Mouse (Mus musculus): ENCODE data around the gene Tubgcp5.

Gene Tubgcp5

DNA sequence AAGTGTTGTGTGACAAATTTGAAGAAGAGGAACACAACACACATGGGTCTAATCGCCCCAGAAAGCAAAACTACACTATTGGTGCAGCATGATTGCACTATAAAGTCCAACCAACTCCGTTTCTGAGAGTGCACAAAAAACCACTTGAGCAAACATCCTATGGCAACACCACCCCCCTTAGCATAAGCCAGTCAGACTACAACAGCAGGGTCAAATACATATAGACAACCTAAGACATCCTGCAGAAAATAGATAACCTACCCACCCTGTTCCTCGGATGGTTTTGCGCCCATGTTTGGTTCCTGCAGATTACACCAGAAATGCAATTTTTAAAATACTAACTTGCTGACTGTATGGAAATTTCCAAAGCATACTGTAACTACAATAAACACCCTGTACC, 42.9 kb downstream of the Tubgcp5 start:
- peaks cover under 1% of the 10 kb centered on the region; the same call in 1 of the 2 replicates for H3K36me3 ChIP-seq (ENCODE audit: control insufficient read depth, insufficient read depth, low read length, poor library complexity, severe bottlenecking)
- DNase-seq (ENCODE audit: low read depth, low spot score): no peak
- H3K27me3 ChIP-seq (ENCODE audit: control insufficient read depth, insufficient read depth, low read length, poor library complexity, severe bottlenecking): no peaks in the 10 kb centered on the region

DNA sequence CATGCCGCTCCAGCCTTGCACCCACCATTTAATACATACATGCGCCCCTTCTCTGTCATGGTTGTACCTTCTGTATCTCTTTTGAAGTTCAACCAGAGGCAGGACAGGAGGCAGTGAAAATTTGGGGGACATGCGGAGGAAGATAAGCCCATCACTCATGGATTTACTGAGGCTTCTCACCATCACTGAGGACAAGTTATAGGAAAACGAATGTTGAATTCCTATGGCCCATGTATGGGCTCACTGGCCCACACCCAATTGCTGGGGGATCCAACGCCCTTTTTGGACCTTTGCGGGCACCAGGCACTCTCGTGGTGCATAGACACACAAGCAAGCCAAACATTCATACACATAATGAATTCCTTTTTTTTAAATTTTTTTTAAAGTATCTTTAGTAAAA, 47.5 kb downstream of the Tubgcp5 start, which contains the start of gene Cyfip1:
Gene Cyfip1 (plus strand): TSS at position 301 of the 400 bp plus-strand sequence.
- Histone ChIP-seq H3K36me3 (ENCODE audit: control insufficient read depth, insufficient read depth, low read length, poor library complexity, severe bottlenecking) (no peaks in the 10 kb centered on the region), H3K27me3 (ENCODE audit: control insufficient read depth, insufficient read depth, low read length, poor library complexity, severe bottlenecking) (no peaks in the 10 kb centered on the region)
- no peak for DNase-seq (ENCODE audit: low read depth, low spot score)

DNA sequence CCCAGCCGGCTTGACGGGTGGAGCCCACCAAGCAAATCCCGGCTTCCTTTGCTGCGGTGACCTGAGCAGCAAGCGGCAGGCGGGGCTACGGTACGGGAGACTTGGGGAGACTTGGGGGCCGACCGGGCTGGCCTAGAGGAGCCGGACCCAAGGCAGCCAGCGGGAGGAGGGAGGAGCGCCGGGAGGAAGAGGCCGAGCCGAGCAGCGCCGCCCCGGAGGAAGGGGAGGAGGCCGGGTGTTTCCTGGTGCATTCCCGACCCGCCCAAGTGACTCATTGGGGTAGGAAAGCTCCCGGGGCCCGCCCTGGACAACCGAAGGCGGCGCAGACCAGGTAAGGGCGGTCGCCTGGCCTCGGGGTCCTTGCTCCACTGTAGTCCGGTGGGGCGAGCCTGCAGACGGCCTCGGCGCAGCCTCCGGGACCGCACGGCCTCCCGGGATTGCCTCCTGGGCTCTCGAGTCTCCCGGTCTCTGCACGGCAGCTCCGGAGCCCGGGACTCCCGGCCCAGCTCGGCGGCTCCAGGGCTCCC, 48.1 kb downstream of the Tubgcp5 start:
- Histone ChIP-seq H3K36me3 (ENCODE audit: control insufficient read depth, insufficient read depth, low read length, poor library complexity, severe bottlenecking) (no peaks in the 10 kb centered on the region), H3K27me3 (ENCODE audit: control insufficient read depth, insufficient read depth, low read length, poor library complexity, severe bottlenecking) (no peaks in the 10 kb centered on the region)
- DNase-seq (ENCODE audit: low read depth, low spot score): peak; percentile 47

DNA sequence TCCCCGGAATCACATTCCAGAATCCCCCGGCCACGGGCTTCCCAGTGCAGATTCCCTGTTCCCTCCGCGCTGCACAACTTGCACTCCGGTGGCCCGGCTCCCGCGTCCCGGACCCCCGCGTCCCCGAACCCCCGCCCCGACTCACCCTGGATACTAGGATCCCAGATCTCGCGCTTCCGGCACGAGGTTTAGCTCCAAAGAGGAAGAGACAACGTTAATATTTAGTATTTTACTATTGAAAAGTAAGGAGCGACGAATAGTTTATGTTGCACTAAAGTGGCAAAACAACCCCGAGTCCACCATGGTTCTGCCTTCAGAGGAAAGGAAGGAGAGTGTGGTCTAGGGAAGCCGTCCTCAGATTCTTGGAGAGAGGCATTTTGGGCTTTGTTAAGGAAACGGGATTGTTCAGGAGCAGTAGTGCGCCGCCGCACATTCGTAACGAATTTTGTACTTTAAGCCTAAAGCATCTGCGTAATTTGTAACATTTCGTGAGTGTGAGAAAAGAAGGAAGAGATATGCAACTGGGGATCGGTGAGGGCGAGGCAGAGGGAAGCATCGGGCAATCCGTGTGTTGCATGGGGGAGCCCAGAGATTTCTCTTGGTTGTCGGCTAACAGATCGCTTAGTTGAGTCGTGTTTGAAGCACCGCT, 48.7 kb downstream of the Tubgcp5 start:
- H3K27me3 ChIP-seq (ENCODE audit: control insufficient read depth, insufficient read depth, low read length, poor library complexity, severe bottlenecking): no peaks in the 10 kb centered on the region
- no peak for DNase-seq (ENCODE audit: low read depth, low spot score)
- H3K36me3 ChIP-seq (ENCODE audit: control insufficient read depth, insufficient read depth, low read length, poor library complexity, severe bottlenecking): no peaks in the 10 kb centered on the region

DNA sequence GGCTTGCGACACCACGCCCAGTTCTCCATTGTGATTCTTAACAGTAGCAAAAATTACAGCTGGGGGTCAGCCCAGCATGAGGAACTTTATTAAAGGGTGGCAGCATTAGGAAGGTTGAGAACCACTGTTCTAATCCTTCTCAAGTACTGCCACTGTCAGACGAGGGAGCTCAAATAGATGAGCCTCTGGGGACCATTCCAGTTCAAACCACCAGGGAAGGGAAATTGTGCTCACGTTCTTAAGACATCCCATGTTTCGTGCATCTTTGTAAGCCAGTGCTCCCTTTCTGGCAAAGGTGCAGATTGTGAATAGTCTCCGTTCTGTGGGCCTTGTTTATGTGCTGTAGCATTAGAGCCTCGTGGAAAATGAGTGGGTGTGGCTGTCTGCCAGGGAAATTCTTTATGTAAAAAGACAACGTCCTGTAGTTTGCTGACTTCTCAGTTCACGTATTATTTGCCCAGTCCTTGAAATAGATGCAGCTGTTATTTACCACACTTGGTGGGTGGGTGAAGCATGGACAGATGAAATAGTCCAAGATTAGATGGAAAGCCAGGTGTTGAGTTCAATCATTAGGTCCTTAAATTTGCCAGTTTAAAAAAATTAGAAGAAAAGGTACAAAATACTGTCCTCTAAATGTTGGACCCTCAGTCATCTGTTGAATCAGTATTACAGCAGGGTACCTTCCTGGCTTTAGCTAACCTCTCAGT, 52.8 kb downstream of the Tubgcp5 start:
- Histone ChIP-seq H3K27me3 (ENCODE audit: control insufficient read depth, insufficient read depth, low read length, poor library complexity, severe bottlenecking) (no peaks in the 10 kb centered on the region), H3K36me3 (ENCODE audit: control insufficient read depth, insufficient read depth, low read length, poor library complexity, severe bottlenecking) (no peaks in the 10 kb centered on the region)
- DNase-seq (ENCODE audit: low read depth, low spot score): no peak

DNA sequence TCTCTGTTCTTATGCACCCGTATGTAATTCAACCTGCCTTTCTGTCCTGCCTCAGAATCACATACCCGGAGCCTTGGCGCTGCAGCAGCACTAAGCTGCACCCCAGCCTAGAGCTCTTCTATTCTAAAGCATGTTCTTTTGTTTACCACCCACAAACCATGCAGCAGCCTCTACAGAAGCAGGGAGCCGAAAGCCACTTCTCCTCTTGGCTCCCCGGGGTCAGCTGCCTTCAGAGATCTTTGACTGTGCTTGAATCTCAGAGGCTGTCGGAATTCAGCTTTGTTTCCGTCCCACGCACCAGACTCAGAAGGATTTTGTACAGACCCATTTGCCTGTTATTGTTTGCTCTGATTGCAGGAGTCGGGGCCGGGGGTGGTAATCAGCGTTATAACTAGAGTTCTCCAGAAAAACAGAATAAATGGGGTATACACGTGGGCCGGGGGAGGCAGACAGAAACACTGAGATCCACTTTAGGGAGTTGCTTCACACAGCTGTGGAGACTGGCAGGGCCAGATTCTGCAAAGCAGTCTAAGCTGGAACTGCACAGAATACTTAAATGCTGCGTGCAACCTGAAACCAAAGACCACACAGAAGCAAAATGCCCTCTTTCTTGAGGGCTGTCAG, 56.1 kb downstream of the Tubgcp5 start:
- no peak for DNase-seq (ENCODE audit: low read depth, low spot score)
- no peaks in the 10 kb centered on the region for H3K27me3 ChIP-seq (ENCODE audit: control insufficient read depth, insufficient read depth, low read length, poor library complexity, severe bottlenecking)
- H3K36me3 ChIP-seq (ENCODE audit: control insufficient read depth, insufficient read depth, low read length, poor library complexity, severe bottlenecking): no peaks in the 10 kb centered on the region

DNA sequence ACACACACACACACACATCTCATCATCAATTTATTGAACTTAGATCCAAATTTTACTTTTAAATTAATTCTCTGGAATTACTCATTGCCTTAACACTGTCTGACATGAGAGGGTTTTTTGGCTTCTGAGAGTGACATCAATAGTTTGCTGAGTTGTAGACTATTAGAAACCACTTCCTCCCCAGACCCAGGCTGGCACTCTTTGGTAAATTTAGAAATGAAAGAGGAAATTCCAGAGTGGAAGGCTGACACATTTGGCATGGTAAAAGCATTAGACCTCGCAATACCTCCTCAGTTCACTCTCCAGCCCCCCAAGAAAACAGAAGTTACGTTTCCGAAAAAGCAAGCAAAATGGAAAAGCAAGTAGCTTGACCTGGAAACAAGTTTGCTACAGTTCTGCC, 58.8 kb downstream of the Tubgcp5 start:
- peak; percentile 40 for DNase-seq (ENCODE audit: low read depth, low spot score)
- H3K27me3 ChIP-seq (ENCODE audit: control insufficient read depth, insufficient read depth, low read length, poor library complexity, severe bottlenecking): no peaks in the 10 kb centered on the region
- no peaks in the 10 kb centered on the region for H3K36me3 ChIP-seq (ENCODE audit: control insufficient read depth, insufficient read depth, low read length, poor library complexity, severe bottlenecking)

DNA sequence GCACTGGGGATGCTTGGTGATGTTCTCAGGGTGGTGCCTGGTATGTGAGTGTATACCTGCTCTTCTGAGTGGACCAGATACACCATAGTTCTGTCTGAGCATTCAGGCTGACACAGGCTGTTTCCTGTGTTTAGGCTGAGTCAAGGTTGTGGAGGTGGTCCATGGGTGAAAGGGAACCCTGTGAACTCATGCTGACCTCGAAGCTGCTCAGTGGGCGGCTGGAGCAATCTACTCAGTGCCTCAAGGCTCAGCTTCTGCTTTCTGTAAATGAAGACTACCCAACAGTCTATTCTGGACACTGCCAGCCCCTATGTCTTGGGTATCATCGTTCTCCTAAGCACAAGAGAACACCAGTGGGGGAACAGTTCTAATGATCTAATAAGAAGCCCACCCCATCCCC, 61.6 kb downstream of the Tubgcp5 start:
- peak; percentile 42 for DNase-seq (ENCODE audit: low read depth, low spot score)
- Histone ChIP-seq H3K27me3 (ENCODE audit: control insufficient read depth, insufficient read depth, low read length, poor library complexity, severe bottlenecking) (no peaks in the 10 kb centered on the region), H3K36me3 (ENCODE audit: control insufficient read depth, insufficient read depth, low read length, poor library complexity, severe bottlenecking) (no peaks in the 10 kb centered on the region)

DNA sequence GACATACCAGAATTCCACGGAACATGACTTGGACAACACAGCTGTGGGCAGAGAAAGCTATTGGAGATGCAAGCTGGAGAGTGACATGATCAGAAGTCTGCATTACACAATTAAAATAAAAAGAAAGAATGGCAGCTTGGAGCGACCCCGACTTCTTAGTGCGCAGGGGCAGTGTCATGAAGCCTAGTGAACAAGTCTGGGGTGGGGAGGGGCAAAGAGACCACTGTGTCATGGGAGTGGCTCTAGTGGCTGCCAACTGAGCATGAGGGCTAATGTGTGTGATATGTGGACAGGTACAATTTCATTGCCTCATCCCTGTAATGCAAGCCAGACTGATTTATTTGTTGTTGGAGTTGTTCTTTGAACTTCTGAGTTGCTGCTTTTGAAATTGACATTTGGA, 62.8 kb downstream of the Tubgcp5 start:
- DNase-seq (ENCODE audit: low read depth, low spot score): no peak
- Histone ChIP-seq H3K36me3 (ENCODE audit: control insufficient read depth, insufficient read depth, low read length, poor library complexity, severe bottlenecking) (no peaks in the 10 kb centered on the region), H3K27me3 (ENCODE audit: control insufficient read depth, insufficient read depth, low read length, poor library complexity, severe bottlenecking) (no peaks in the 10 kb centered on the region)

DNA sequence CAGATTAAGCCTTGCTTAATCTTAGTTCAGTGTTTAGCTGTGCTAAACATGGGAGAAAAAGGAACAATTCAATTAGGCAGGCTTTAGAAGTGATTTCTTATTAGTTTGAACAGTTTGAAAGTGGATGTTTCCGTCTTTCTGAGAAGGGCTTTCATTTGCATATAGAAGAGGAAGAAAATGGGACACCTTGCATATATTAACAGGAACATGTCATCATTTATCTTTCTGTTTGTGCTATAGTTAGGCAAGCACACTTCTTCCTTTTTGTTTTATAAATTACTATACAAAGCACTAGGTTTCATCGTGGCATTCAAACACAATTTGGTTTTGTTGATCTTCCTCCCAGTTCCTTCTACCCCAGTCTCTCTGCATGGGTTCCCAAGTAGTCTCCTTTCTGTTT, 63.8 kb downstream of the Tubgcp5 start:
- Histone ChIP-seq H3K27me3 (ENCODE audit: control insufficient read depth, insufficient read depth, low read length, poor library complexity, severe bottlenecking) (no peaks in the 10 kb centered on the region), H3K36me3 (ENCODE audit: control insufficient read depth, insufficient read depth, low read length, poor library complexity, severe bottlenecking) (no peaks in the 10 kb centered on the region)
- DNase-seq (ENCODE audit: low read depth, low spot score): peak; percentile 44

DNA sequence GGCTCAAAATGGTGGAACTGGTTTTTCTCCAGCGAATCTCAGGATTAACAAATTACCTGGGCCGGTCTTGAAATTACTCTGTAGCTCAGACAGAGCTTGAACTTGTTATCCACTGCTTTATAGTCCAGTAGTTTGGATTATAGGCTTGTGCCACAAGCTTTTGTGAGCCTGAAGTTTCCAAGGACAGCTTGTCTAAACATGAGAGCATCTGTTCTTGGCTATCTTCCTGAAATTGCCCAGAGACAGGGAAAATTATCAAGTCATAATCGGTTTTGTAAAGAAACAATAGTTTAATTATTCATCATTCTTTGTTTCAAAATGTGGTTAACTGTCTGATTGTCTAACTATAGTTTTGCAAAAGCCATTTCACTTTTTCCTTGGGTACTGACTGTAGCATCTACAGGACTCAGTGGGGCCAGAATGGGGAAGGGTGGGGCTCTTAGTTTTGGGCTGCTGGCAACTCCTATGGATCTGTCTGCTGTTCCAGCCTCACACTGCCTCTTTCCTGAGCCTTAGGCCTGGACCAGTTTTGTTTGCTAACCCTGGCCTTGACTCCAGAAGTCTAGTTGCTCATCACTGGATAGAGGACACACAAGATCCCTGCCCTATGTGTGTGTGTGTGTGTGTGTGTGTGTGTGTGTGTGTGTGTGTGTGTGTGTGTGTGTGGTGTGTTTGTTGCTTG, 65.0 kb downstream of the Tubgcp5 start:
- Histone ChIP-seq H3K36me3 (ENCODE audit: control insufficient read depth, insufficient read depth, low read length, poor library complexity, severe bottlenecking) (no peaks in the 10 kb centered on the region), H3K27me3 (ENCODE audit: control insufficient read depth, insufficient read depth, low read length, poor library complexity, severe bottlenecking) (no peaks in the 10 kb centered on the region)
- DNase-seq (ENCODE audit: low read depth, low spot score): no peak

DNA sequence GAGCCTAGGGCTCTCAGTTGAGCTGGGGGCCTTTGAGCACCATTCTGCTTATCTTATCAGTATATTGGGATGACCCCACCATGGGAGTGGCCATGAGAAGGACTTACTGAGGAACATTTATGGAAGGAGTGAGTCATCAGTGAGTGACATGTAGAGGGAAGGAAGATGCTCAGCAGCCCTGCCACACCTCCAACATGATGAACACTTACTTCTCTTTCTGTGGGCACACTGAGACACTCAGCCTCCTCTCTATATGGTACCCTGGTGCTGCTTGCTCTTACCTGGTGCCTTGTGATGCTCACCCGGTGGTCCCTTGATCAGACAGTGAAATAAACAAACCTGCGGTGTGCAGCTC, 65.5 kb downstream of the Tubgcp5 start:
- Histone ChIP-seq H3K27me3 (ENCODE audit: control insufficient read depth, insufficient read depth, low read length, poor library complexity, severe bottlenecking) (no peaks in the 10 kb centered on the region), H3K36me3 (ENCODE audit: control insufficient read depth, insufficient read depth, low read length, poor library complexity, severe bottlenecking) (no peaks in the 10 kb centered on the region)
- DNase-seq (ENCODE audit: low read depth, low spot score): no peak

DNA sequence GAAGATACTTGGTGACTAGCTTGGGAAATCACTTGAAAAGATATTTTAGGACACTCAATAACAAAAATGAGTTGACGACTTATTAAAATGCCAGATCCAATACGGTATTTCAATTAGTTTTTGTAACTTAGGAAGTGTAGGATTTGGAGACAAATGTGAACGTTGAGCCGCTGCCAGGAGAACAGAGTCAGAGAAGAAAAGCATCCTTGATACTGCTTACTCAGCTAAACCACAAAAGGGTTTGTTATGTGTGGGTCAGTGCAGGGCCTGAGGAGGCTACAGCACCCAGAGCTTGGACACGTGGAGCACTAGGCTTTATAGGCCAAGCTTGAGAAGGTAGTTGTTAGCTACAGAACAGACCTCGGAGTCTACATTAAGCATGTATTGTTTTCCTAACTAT, 66.0 kb downstream of the Tubgcp5 start:
- DNase-seq (ENCODE audit: low read depth, low spot score): no peak
- no peaks in the 10 kb centered on the region for H3K36me3 ChIP-seq (ENCODE audit: control insufficient read depth, insufficient read depth, low read length, poor library complexity, severe bottlenecking)
- H3K27me3 ChIP-seq (ENCODE audit: control insufficient read depth, insufficient read depth, low read length, poor library complexity, severe bottlenecking): no peaks in the 10 kb centered on the region

DNA sequence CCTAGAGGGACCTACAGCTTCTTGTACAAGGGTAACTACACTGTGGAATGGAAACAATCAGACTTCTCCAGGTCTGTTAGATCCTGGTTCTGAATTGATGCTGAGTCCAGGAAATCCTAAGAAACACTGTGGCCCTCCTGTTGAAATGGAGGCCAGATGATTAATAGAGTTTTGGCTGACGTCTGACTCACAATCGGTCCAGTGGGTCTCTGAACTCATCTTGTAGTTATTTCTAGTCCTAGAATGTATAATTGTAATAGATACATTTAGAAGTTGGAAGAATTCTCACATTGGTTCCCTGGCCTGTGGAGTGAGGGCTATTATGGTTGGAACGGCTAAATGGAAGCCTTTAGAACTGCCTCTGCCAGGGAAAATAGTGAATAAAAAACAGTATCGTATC, 67.2 kb downstream of the Tubgcp5 start:
- no peak for DNase-seq (ENCODE audit: low read depth, low spot score)
- Histone ChIP-seq H3K36me3 (ENCODE audit: control insufficient read depth, insufficient read depth, low read length, poor library complexity, severe bottlenecking) (no peaks in the 10 kb centered on the region), H3K27me3 (ENCODE audit: control insufficient read depth, insufficient read depth, low read length, poor library complexity, severe bottlenecking) (no peaks in the 10 kb centered on the region)

DNA sequence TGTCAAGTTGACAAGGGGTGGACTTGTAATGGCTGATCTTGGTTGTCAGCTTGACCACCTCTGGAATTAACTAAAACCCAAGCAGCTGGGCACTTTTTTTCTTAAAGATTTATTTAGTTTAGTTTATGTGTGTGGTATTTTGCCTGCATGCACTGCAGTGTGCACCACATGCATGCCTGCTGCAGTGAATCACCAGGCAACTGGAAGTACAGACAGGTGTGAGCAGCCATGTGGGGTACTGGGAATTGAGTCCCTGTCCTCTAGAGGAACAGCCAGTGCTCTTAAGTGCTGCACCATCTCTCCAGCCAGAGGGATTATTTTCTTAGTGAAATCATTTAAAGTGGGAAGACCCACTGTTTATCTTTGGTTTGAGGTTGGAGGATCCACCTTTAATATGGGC, 71.1 kb downstream of the Tubgcp5 start:
- no peak for DNase-seq (ENCODE audit: low read depth, low spot score)
- no peaks in the 10 kb centered on the region for H3K27me3 ChIP-seq (ENCODE audit: control insufficient read depth, insufficient read depth, low read length, poor library complexity, severe bottlenecking)
- no peaks in the 10 kb centered on the region for H3K36me3 ChIP-seq (ENCODE audit: control insufficient read depth, insufficient read depth, low read length, poor library complexity, severe bottlenecking)

All from splenic B cell, adult 2 months (primary cell).